Mouse (Mus musculus): Measurements from ENCODE around the gene Fars2.

The Fars2 gene

GRCm38 (mm10) chr13:36222721-36223120, 105.5 kb downstream of the Fars2 start:
- DNase-seq: no peak

GRCm38 (mm10) chr13:36224431-36224830, 107.2 kb downstream of the Fars2 start:
- DNase-seq: peak; percentile 39

GRCm38 (mm10) chr13:36242261-36242660, 125.0 kb downstream of the Fars2 start:
- no peak for DNase-seq

GRCm38 (mm10) chr13:36253936-36254335, 136.7 kb downstream of the Fars2 start:
- DNase-seq: no peak

- no peak for DNase-seq
Observed at GRCm38 (mm10) chr13:36257213-36257612, 140.0 kb downstream of the Fars2 start.

GRCm38 (mm10) chr13:36259754-36260153, 142.5 kb downstream of the Fars2 start:
- no peak for DNase-seq

- no peak for DNase-seq
Observed at GRCm38 (mm10) chr13:36261299-36261698, 144.1 kb downstream of the Fars2 start.

GRCm38 (mm10) chr13:36263240-36264095, 146.3 kb downstream of the Fars2 start:
- DNase-seq: no peak

- peak; percentile 17 for DNase-seq
Observed at GRCm38 (mm10) chr13:36264391-36264790, 147.2 kb downstream of the Fars2 start.

GRCm38 (mm10) chr13:36265342-36265744, 148.1 kb downstream of the Fars2 start:
- no peak for DNase-seq

- no peak for DNase-seq
Observed at GRCm38 (mm10) chr13:36267399-36267798, 150.2 kb downstream of the Fars2 start.

GRCm38 (mm10) chr13:36270867-36271266, 153.7 kb downstream of the Fars2 start:
- no peak for DNase-seq

- no peak for DNase-seq
Observed at GRCm38 (mm10) chr13:36273497-36273896, 156.3 kb downstream of the Fars2 start.

- DNase-seq: no peak
Observed at GRCm38 (mm10) chr13:36276194-36276593, 159.0 kb downstream of the Fars2 start.

GRCm38 (mm10) chr13:36282018-36282417, 164.8 kb downstream of the Fars2 start:
- peak; percentile 67 for DNase-seq

- peak; percentile 48 for DNase-seq
Observed at GRCm38 (mm10) chr13:36282785-36283544, 165.8 kb downstream of the Fars2 start.

- no peak for DNase-seq
Observed at GRCm38 (mm10) chr13:36283545-36284067, 166.4 kb downstream of the Fars2 start.

- no peak for DNase-seq
Observed at GRCm38 (mm10) chr13:36284097-36284496, 166.9 kb downstream of the Fars2 start.

- DNase-seq: no peak
Observed at GRCm38 (mm10) chr13:36285235-36285634, 168.0 kb downstream of the Fars2 start.

- no peak for DNase-seq
Observed at GRCm38 (mm10) chr13:36293511-36293910, 176.3 kb downstream of the Fars2 start.

GRCm38 (mm10) chr13:36294503-36294902, 177.3 kb downstream of the Fars2 start:
- no peak for DNase-seq

GRCm38 (mm10) chr13:36295848-36296247, 178.6 kb downstream of the Fars2 start:
- peak; percentile 75 for DNase-seq

GRCm38 (mm10) chr13:36296574-36296973, 179.4 kb downstream of the Fars2 start:
- no peak for DNase-seq

All from kidney, postnatal 14 days (tissue).